Mouse (Mus musculus) liver, postnatal 0 days (tissue): ENCODE results near the gene Ttc16. TPM values are rescaled to one million over a fixed set of nuclear protein-coding genes. Genes with fewer than 3 reads are reported as not detected.

Experiments
- ATAC-seq: fragments of 200-750 bp; cut with Nextera tagmentation; 2 replicates; pipeline ENCODE4 v1.8.0; 2017; ENCODE audit warnings: mild to moderate bottlenecking, moderate library complexity
- DNase-seq: peaks from one replicate; pipeline ENCODE4 v3.0.0-alpha.2; 2016
- H3K27ac ChIP-seq: fragments of 300-500 bp; sonication (generic); 2 replicates; pipeline ENCODE4 v1.5.1; 2014; ENCODE audit warnings: antibody characterized with exemption, moderate library complexity, mild to moderate bottlenecking, low read depth
- H3K27me3 ChIP-seq: fragments of 300-500 bp; sonication (generic); 2 replicates; pipeline ENCODE4 v1.6.1; 2014; ENCODE audit warnings: low read length, control low read depth, mixed read lengths; ENCODE audit not compliant: insufficient read depth
- H3K36me3 ChIP-seq: fragments of 300-500 bp; sonication (generic); replicated peaks from 2 replicates; pipeline ENCODE4 v1.6.1; 2014; ENCODE audit warnings: mild to moderate bottlenecking, control low read depth, low read length, moderate library complexity, mixed read lengths; ENCODE audit not compliant: insufficient read depth
- H3K4me1 ChIP-seq: fragments of 300-500 bp; sonication (generic); 2 replicates; pipeline ENCODE4 v1.6.1; 2014; ENCODE audit warnings: antibody characterized with exemption, mild to moderate bottlenecking, control low read depth; ENCODE audit not compliant: insufficient read depth
- H3K4me2 ChIP-seq: fragments of 300-500 bp; sonication (generic); 2 replicates; pipeline ENCODE4 v1.6.1; 2014; ENCODE audit warnings: low read depth, mild to moderate bottlenecking, low read length, moderate library complexity, mixed read lengths
- H3K4me3 ChIP-seq: fragments of 300-500 bp; sonication (generic); 2 replicates; pipeline ENCODE4 v1.5.1; 2014; ENCODE audit warnings: low read depth, low read length
- H3K9ac ChIP-seq: fragments of 300-500 bp; sonication (generic); replicated peaks from 2 replicates; pipeline ENCODE4 v1.6.1; 2014; ENCODE audit warnings: mild to moderate bottlenecking, moderate library complexity
- H3K9me3 ChIP-seq: fragments of 300-500 bp; sonication (generic); 2 replicates; pipeline ENCODE4 v1.6.1; 2016; ENCODE audit warnings: mild to moderate bottlenecking, control low read depth, low read length, mixed read lengths
- CTCF ChIP-seq: sonication (generic); IDR thresholded peaks from 2 replicates; pipeline ENCODE4 v1.5.1; 2016; ENCODE audit warnings: antibody characterized with exemption, low read depth
- EP300 ChIP-seq: IDR thresholded peaks from 2 replicates; pipeline ENCODE4 v1.6.1; 2016; ENCODE audit warnings: antibody characterized with exemption, low read depth, mild to moderate bottlenecking
- WGBS: fragments of 180-500 bp; shearing (Covaris S2); extraction: QIAGEN DNeasy Blood & Tissue Kit; methylation state at CpG from one replicate; pipeline ENCODE4 v1.1.7; 2014; ENCODE audit not compliant: insufficient replicate concordance; 5-methylcytosine and 5-hydroxymethylcytosine counted together
- polyA plus RNA-seq: library from polyadenylated mRNA; unstranded; fragments of >200 nt; fragmentation: Nextera tagmentation; extraction: Ambion mirVana; gene quantifications from 2 replicates; pipeline ENCODE4 v1.2.1, GENCODE M21; 2015

The Ttc16 gene
- polyA plus RNA-seq, 1 experiment from 2014 or later = 0.08 TPM

- Histone ChIP-seq H3K4me2 (peak overlapping the region; percentile 63), H3K27me3 (no peaks in the 10 kb centered on the region), H3K27ac (no peak overlapping the region), H3K9me3 (no peaks in the 10 kb centered on the region), H3K9ac (no peak overlapping the region), H3K36me3 (peaks cover 42% of the 10 kb centered on the region), H3K4me3 (peak overlapping the region; percentile 31; the same call in 1 of the 2 replicates), H3K4me1 (no peaks in the 10 kb centered on the region; the same call in 1 of the 2 replicates)
- 64% methylated on average over 10 of the region's 10 CpGs for WGBS
- TF ChIP-seq CTCF (peak; percentile 48), EP300 (no peak)
- ATAC-seq (peak; percentile 41), DNase-seq (peak; percentile 66)
These were observed 23.3 kb downstream of the Ttc16 start for GRCm38 (mm10) chr2:32752181-32752580.

- TF ChIP-seq CTCF (no peak), EP300 (no peak)
- Histone ChIP-seq H3K27ac (peak overlapping the region; percentile 70; the same call in 1 of the 2 replicates), H3K9me3 (no peaks in the 10 kb centered on the region), H3K27me3 (no peaks in the 10 kb centered on the region), H3K9ac (no peak overlapping the region), H3K4me1 (no peaks in the 10 kb centered on the region; the same call in 1 of the 2 replicates), H3K4me3 (peak overlapping the region; percentile 31), H3K36me3 (peaks cover 47% of the 10 kb centered on the region), H3K4me2 (peak overlapping the region; percentile 63)
- ATAC-seq (peak; percentile 22; the same call in 1 of the 2 replicates), DNase-seq (no peak)
- WGBS = 59% methylated on average over 9 of the region's 10 CpGs
These were observed 23.8 kb downstream of the Ttc16 start for GRCm38 (mm10) chr2:32751665-32752033.

- Histone ChIP-seq H3K27ac (peak overlapping the region; percentile 70), H3K36me3 (peaks cover 52% of the 10 kb centered on the region), H3K4me2 (peak overlapping the region; percentile 63), H3K27me3 (no peaks in the 10 kb centered on the region), H3K9ac (no peak overlapping the region), H3K4me1 (no peaks in the 10 kb centered on the region; the same call in 1 of the 2 replicates), H3K4me3 (peak overlapping the region; percentile 31), H3K9me3 (no peaks in the 10 kb centered on the region)
- peak; percentile 73 for DNase-seq
- 58% methylated on average over 31 of the region's 31 CpGs for WGBS
- ATAC-seq = peak; percentile 92
- TF ChIP-seq EP300 (no peak), CTCF (no peak)
These were observed 24.4 kb downstream of the Ttc16 start for GRCm38 (mm10) chr2:32750887-32751664.

- no peaks in the 10 kb centered on the region for H3K9me3 ChIP-seq
- no peaks in the 10 kb centered on the region for H3K27me3 ChIP-seq
- no peaks in the 10 kb centered on the region; the same call in 1 of the 2 replicates for H3K4me1 ChIP-seq
- WGBS = 69% methylated on average over 7 of the region's 7 CpGs
- H3K36me3 ChIP-seq = peaks cover 55% of the 10 kb centered on the region
- H3K27ac ChIP-seq = no peak overlapping the region
- H3K4me3 ChIP-seq = no peak overlapping the region
- ATAC-seq = no peak
- H3K4me2 ChIP-seq = no peak overlapping the region
- peak; percentile 39; the same call in 1 of the 2 replicates for TF ChIP-seq CTCF
- TF ChIP-seq EP300 = no peak
- no peak overlapping the region for H3K9ac ChIP-seq
- DNase-seq = no peak
These were observed 25.2 kb downstream of the Ttc16 start for GRCm38 (mm10) chr2:32750199-32750598.

- TF ChIP-seq CTCF (no peak), EP300 (no peak)
- 82% methylated on average over 16 of the region's 16 CpGs for WGBS
- ATAC-seq = no peak
These were observed 26.4 kb downstream of the Ttc16 start for GRCm38 (mm10) chr2:32749082-32749481.

GRCm38 (mm10) chr2:32744272-32744982 is 31.0 kb downstream of the Ttc16 start:
- TF ChIP-seq CTCF = no peak
- TF ChIP-seq EP300 = no peak
- Histone ChIP-seq H3K27me3 (peaks cover 6% of the 10 kb centered on the region; the same call in 1 of the 2 replicates), H3K4me3 (no peak overlapping the region), H3K4me1 (0 out of 2 replicates have a peak, but pooled peaks cover 8% of the 10 kb centered on the region), H3K27ac (no peak overlapping the region), H3K9ac (no peak overlapping the region), H3K36me3 (peaks cover 23% of the 10 kb centered on the region), H3K9me3 (no peaks in the 10 kb centered on the region), H3K4me2 (no peak overlapping the region)
- ATAC-seq = no peak
- 69% methylated on average over 15 of the region's 15 CpGs for WGBS
- no peak for DNase-seq

More at GRCm38 (mm10) chr2:32749082-32749481, 26.4 kb downstream of the Ttc16 start:
- Histone ChIP-seq H3K9ac (no peak overlapping the region), H3K27me3 (no peaks in the 10 kb centered on the region), H3K4me1 (no peaks in the 10 kb centered on the region; the same call in 1 of the 2 replicates), H3K4me3 (no peak overlapping the region), H3K9me3 (no peaks in the 10 kb centered on the region), H3K36me3 (peaks cover 46% of the 10 kb centered on the region), H3K27ac (no peak overlapping the region), H3K4me2 (no peak overlapping the region)
- DNase-seq = no peak
